Mouse (Mus musculus): ENCODE measurements around the gene Rasgrf1. TPM values are rescaled to one million over a fixed set of nuclear protein-coding genes. Genes with fewer than 3 reads are reported as not detected.
A peak's percentile ranks its signal among the peaks of the same experiment; 100 is the strongest.

The Rasgrf1 gene
- polyA plus RNA-seq, 1 experiment: not detected

- Histone ChIP-seq H3K9ac (ENCODE audit: low read depth, poor library complexity, severe bottlenecking) (no peak overlapping the region), H3K27me3 (ENCODE audit: control insufficient read depth, insufficient read depth, low read length, poor library complexity, severe bottlenecking) (no peaks in the 10 kb centered on the region), H3K9me3 (replicated peaks; ENCODE audit: control insufficient read depth, insufficient read depth, low read length, poor library complexity, severe bottlenecking) (no peaks in the 10 kb centered on the region), H3K4me1 (ENCODE audit: control insufficient read depth, insufficient read depth, low read length) (no peaks in the 10 kb centered on the region), H3K27ac (ENCODE audit: insufficient read depth, low read length) (no peak overlapping the region), H3K36me3 (ENCODE audit: control insufficient read depth, insufficient read depth, low read length, poor library complexity, severe bottlenecking) (no peaks in the 10 kb centered on the region), H3K4me3 (ENCODE audit: low read depth, low read length) (no peak overlapping the region)
- TF ChIP-seq CTCF (IDR thresholded peaks at IDR 0.05; ENCODE audit: low read depth, low read length) (no peak), EP300 (IDR thresholded peaks at IDR 0.05; ENCODE audit: insufficient read depth, low read depth, low read length) (no peak)
Measured at GRCm38 (mm10) chr9:89967716-89968115, 58.0 kb downstream of the Rasgrf1 start.

DNA sequence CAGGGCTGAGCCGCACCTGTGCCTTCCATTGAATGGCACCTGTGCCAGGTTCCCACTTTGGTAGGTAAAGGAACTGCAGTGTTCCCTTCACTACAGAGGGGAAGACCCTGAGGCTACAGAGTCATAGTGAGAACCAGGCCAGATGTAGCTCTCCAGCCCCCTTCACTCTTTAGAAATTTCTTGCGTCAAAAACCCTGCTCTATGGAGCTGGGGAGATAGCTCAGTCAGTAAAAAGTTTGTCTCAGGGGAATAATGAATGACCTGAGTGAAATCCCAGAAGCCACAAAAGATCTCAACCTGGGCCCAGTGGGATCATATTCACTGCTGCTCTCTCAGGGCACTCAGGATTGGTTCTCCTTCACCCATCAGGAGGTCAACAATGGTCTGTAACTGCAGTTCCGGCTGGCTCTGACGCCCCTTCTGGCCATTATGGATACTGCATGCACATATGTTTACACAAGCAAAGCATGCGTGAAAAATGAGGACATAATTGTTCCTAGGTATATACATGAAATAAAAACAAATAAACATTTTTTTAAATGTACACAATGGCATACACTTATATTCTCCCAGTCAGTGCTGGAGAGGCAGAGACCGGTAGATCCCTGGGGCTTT, 59.2 kb downstream of the Rasgrf1 start:
- Histone ChIP-seq H3K9ac (ENCODE audit: low read depth, poor library complexity, severe bottlenecking) (no peak overlapping the region), H3K9me3 (replicated peaks; ENCODE audit: control insufficient read depth, insufficient read depth, low read length, poor library complexity, severe bottlenecking) (no peaks in the 10 kb centered on the region), H3K36me3 (ENCODE audit: control insufficient read depth, insufficient read depth, low read length, poor library complexity, severe bottlenecking) (no peaks in the 10 kb centered on the region), H3K27ac (ENCODE audit: insufficient read depth, low read length) (no peak overlapping the region), H3K27me3 (ENCODE audit: control insufficient read depth, insufficient read depth, low read length, poor library complexity, severe bottlenecking) (no peaks in the 10 kb centered on the region), H3K4me3 (ENCODE audit: low read depth, low read length) (no peak overlapping the region), H3K4me1 (ENCODE audit: control insufficient read depth, insufficient read depth, low read length) (no peaks in the 10 kb centered on the region)
- TF ChIP-seq CTCF (IDR thresholded peaks at IDR 0.05; ENCODE audit: low read depth, low read length): peak; percentile 40
- no peak for TF ChIP-seq POLR2A (IDR thresholded peaks at IDR 0.05; ENCODE audit: insufficient read depth, low read length)

GRCm38 (mm10) chr9:89970271-89970670, 60.6 kb downstream of the Rasgrf1 start:
- Histone ChIP-seq H3K27me3 (ENCODE audit: control insufficient read depth, insufficient read depth, low read length, poor library complexity, severe bottlenecking) (no peaks in the 10 kb centered on the region), H3K9me3 (replicated peaks; ENCODE audit: control insufficient read depth, insufficient read depth, low read length, poor library complexity, severe bottlenecking) (no peaks in the 10 kb centered on the region), H3K36me3 (ENCODE audit: control insufficient read depth, insufficient read depth, low read length, poor library complexity, severe bottlenecking) (no peaks in the 10 kb centered on the region), H3K9ac (ENCODE audit: low read depth, poor library complexity, severe bottlenecking) (no peak overlapping the region), H3K27ac (ENCODE audit: insufficient read depth, low read length) (no peak overlapping the region), H3K4me3 (ENCODE audit: low read depth, low read length) (no peak overlapping the region), H3K4me1 (ENCODE audit: control insufficient read depth, insufficient read depth, low read length) (no peaks in the 10 kb centered on the region)
- TF ChIP-seq POLR2A (IDR thresholded peaks at IDR 0.05; ENCODE audit: insufficient read depth, low read length) (no peak), CTCF (IDR thresholded peaks at IDR 0.05; ENCODE audit: low read depth, low read length) (no peak), EP300 (IDR thresholded peaks at IDR 0.05; ENCODE audit: insufficient read depth, low read depth, low read length) (no peak)

DNA sequence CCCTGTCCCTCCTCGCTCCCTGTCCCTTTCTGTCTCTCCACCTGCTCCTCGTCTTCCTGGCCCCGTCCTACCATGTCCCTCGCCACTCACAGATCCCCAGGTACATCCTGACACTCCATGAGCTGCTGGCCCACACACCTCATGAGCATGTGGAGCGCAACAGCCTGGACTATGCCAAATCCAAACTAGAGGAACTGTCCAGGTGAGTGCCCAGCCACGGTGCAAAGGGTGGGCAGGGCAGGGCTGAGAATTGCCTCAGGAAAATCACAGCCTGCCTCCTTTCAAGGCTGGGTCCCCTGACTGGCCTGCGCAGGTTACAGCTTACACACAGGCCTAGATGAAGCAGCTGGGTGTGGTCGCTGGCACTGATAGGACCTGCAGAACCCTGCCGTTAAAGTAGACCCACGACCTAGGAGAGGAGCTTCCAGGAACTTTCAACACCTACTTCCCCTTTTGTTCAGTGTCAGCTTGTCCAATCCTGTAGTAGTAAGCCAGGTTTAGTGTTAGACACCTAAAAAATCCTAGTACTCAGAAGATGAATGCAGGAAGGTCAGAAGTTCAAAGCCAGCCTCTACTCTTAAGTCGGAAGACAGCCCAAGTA, 61.3 kb downstream of the Rasgrf1 start:
- TF ChIP-seq CTCF (IDR thresholded peaks at IDR 0.05; ENCODE audit: low read depth, low read length) (no peak), EP300 (IDR thresholded peaks at IDR 0.05; ENCODE audit: insufficient read depth, low read depth, low read length) (no peak), POLR2A (IDR thresholded peaks at IDR 0.05; ENCODE audit: insufficient read depth, low read length) (no peak)
- Histone ChIP-seq H3K27ac (ENCODE audit: insufficient read depth, low read length) (no peak overlapping the region), H3K27me3 (ENCODE audit: control insufficient read depth, insufficient read depth, low read length, poor library complexity, severe bottlenecking) (no peaks in the 10 kb centered on the region), H3K9me3 (replicated peaks; ENCODE audit: control insufficient read depth, insufficient read depth, low read length, poor library complexity, severe bottlenecking) (no peaks in the 10 kb centered on the region), H3K4me3 (ENCODE audit: low read depth, low read length) (no peak overlapping the region), H3K9ac (ENCODE audit: low read depth, poor library complexity, severe bottlenecking) (no peak overlapping the region), H3K4me1 (ENCODE audit: control insufficient read depth, insufficient read depth, low read length) (no peaks in the 10 kb centered on the region), H3K36me3 (ENCODE audit: control insufficient read depth, insufficient read depth, low read length, poor library complexity, severe bottlenecking) (no peaks in the 10 kb centered on the region)

GRCm38 (mm10) chr9:89972321-89972720, 62.6 kb downstream of the Rasgrf1 start:
- Histone ChIP-seq H3K9ac (ENCODE audit: low read depth, poor library complexity, severe bottlenecking) (no peak overlapping the region), H3K27ac (ENCODE audit: insufficient read depth, low read length) (no peak overlapping the region), H3K4me3 (ENCODE audit: low read depth, low read length) (no peak overlapping the region), H3K4me1 (ENCODE audit: control insufficient read depth, insufficient read depth, low read length) (no peaks in the 10 kb centered on the region), H3K9me3 (replicated peaks; ENCODE audit: control insufficient read depth, insufficient read depth, low read length, poor library complexity, severe bottlenecking) (no peaks in the 10 kb centered on the region), H3K36me3 (ENCODE audit: control insufficient read depth, insufficient read depth, low read length, poor library complexity, severe bottlenecking) (no peaks in the 10 kb centered on the region), H3K27me3 (ENCODE audit: control insufficient read depth, insufficient read depth, low read length, poor library complexity, severe bottlenecking) (no peaks in the 10 kb centered on the region)
- TF ChIP-seq POLR2A (IDR thresholded peaks at IDR 0.05; ENCODE audit: insufficient read depth, low read length): no peak
- TF ChIP-seq CTCF (IDR thresholded peaks at IDR 0.05; ENCODE audit: low read depth, low read length): no peak
- no peak for TF ChIP-seq EP300 (IDR thresholded peaks at IDR 0.05; ENCODE audit: insufficient read depth, low read depth, low read length)

DNA sequence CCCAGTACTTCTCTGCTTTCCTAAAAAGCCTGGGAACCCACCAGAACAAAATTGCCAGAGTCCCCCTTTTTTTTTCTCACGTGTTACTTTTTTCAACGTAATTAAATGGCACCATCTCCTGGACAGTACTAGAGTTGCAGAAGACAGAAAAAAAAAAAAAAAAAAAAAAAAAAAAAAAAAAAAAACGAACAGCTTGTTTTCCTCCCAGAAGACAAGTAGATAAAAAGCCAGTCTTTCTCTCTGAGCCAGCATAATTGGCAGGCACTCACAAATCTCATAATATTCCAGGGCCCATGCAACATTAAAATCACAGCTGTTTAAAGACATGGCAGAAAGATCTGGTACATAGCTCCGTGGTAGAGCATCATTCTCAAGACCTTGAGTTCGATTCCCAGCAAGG, 64.1 kb downstream of the Rasgrf1 start:
- Histone ChIP-seq H3K4me1 (ENCODE audit: control insufficient read depth, insufficient read depth, low read length) (no peaks in the 10 kb centered on the region), H3K9ac (ENCODE audit: low read depth, poor library complexity, severe bottlenecking) (no peak overlapping the region), H3K4me3 (ENCODE audit: low read depth, low read length) (no peak overlapping the region), H3K9me3 (replicated peaks; ENCODE audit: control insufficient read depth, insufficient read depth, low read length, poor library complexity, severe bottlenecking) (no peaks in the 10 kb centered on the region), H3K27me3 (ENCODE audit: control insufficient read depth, insufficient read depth, low read length, poor library complexity, severe bottlenecking) (no peaks in the 10 kb centered on the region), H3K36me3 (ENCODE audit: control insufficient read depth, insufficient read depth, low read length, poor library complexity, severe bottlenecking) (no peaks in the 10 kb centered on the region), H3K27ac (ENCODE audit: insufficient read depth, low read length) (no peak overlapping the region)
- TF ChIP-seq CTCF (IDR thresholded peaks at IDR 0.05; ENCODE audit: low read depth, low read length): no peak
- no peak for TF ChIP-seq EP300 (IDR thresholded peaks at IDR 0.05; ENCODE audit: insufficient read depth, low read depth, low read length)
- no peak for TF ChIP-seq POLR2A (IDR thresholded peaks at IDR 0.05; ENCODE audit: insufficient read depth, low read length)

Measured in ES-Bruce4 (cell line).